Mouse (Mus musculus): ENCODE measurements around the gene Olfr1023. TPM values are rescaled to one million over a fixed set of nuclear protein-coding genes. Genes with fewer than 3 reads are reported as not detected.

Gene Olfr1023
- not detected in 2 replicates for polyA plus RNA-seq (2014; fragmentation: Nextera tagmentation; extraction: Ambion mirVana)

DNA sequence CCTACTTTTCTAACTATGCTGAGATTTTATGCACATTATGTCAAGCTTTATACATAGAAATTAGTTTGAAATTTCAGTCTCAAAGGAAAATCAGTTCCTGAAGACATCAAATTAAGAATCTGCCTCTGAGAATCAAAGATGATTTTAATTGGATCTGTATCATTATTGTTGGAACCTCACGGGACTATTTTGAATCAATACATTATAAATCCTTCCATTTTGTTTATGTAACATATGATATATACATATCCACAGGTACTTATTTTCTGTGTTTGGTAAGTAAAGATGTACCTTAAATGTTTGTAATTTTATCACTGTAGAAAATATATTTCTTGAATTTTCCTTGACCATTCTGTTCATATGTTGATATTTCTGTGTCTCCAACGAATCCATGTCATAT is at the start of gene Olfr1023:
Gene Olfr1023 (plus strand): TSS at position 301 of the 400 bp plus-strand sequence.
- Histone ChIP-seq H3K9me3 (ENCODE audit: control insufficient read depth, low read length) (no peaks in the 10 kb centered on the region), H3K4me1 (replicated peaks; ENCODE audit: control insufficient read depth, insufficient read depth, low read length) (no peaks in the 10 kb centered on the region), H3K27me3 (ENCODE audit: control insufficient read depth, insufficient read depth, low read length) (no peaks in the 10 kb centered on the region), H3K4me2 (replicated peaks) (no peak within 1 kb of the TSS), H3K9ac (no peak within 1 kb of the TSS), H3K4me3 (replicated peaks; ENCODE audit: low read length) (no peak within 1 kb of the TSS), H3K36me3 (replicated peaks; ENCODE audit: control insufficient read depth, insufficient read depth) (no peaks in the 10 kb centered on the region), H3K27ac (no peak within 1 kb of the TSS)
- 74% methylated on average over 2 of the region's 2 CpGs for WGBS
- no peak for DNase-seq (ENCODE audit: low spot score)
- no peak for ATAC-seq (ENCODE audit: low FRiP score)

GRCm38 (mm10) chr2:85845383-85845782 is 40.1 kb upstream of the Olfr1023 start, which contains the start of gene Olfr1019:
Gene Olfr1019, minus strand, starts transcription at chr2:85845483.
- Histone ChIP-seq H3K36me3 (replicated peaks; ENCODE audit: control insufficient read depth, insufficient read depth) (no peaks in the 10 kb centered on the region), H3K4me2 (replicated peaks) (no peak within 1 kb of the TSS), H3K4me1 (replicated peaks; ENCODE audit: control insufficient read depth, insufficient read depth, low read length) (no peaks in the 10 kb centered on the region), H3K9ac (no peak within 1 kb of the TSS), H3K4me3 (replicated peaks; ENCODE audit: low read length) (no peak within 1 kb of the TSS), H3K27me3 (ENCODE audit: control insufficient read depth, insufficient read depth, low read length) (no peaks in the 10 kb centered on the region), H3K9me3 (ENCODE audit: control insufficient read depth, low read length) (no peaks in the 10 kb centered on the region), H3K27ac (no peak within 1 kb of the TSS)
- DNase-seq (ENCODE audit: low spot score): no peak
- ATAC-seq (ENCODE audit: low FRiP score): no peak

DNA sequence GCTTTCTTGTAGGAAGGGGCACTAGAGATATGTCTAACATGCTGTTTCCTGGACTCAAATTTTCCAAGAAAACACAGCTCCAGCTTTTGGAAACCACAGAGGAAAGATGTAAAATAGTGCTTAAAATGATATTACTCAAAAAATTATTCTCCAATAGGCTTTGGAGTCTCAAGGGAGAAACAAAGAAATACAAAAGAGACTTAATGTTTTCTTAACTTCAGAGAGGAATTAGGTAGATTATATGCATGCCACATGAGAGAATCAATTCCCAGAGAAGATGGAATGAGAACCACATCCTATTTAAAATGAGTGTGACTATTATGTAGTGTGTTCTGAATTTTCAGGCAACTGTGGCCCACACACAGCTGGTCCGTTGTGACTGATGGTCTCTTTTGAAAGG is 38.7 kb upstream of the Olfr1023 start, which contains the start of gene Olfr1020:
Gene Olfr1020 (plus strand): TSS at position 301 of the 400 bp plus-strand sequence.
- Histone ChIP-seq H3K27me3 (ENCODE audit: control insufficient read depth, insufficient read depth, low read length) (no peaks in the 10 kb centered on the region), H3K4me1 (replicated peaks; ENCODE audit: control insufficient read depth, insufficient read depth, low read length) (no peaks in the 10 kb centered on the region), H3K4me2 (replicated peaks) (no peak within 1 kb of the TSS), H3K4me3 (replicated peaks; ENCODE audit: low read length) (no peak within 1 kb of the TSS), H3K27ac (no peak within 1 kb of the TSS), H3K9ac (no peak within 1 kb of the TSS), H3K9me3 (ENCODE audit: control insufficient read depth, low read length) (no peaks in the 10 kb centered on the region), H3K36me3 (replicated peaks; ENCODE audit: control insufficient read depth, insufficient read depth) (no peaks in the 10 kb centered on the region)
- DNase-seq (ENCODE audit: low spot score) (no peak), ATAC-seq (ENCODE audit: low FRiP score) (no peak)
- 79% methylated on average over 1 of the region's 1 CpGs for WGBS

DNA sequence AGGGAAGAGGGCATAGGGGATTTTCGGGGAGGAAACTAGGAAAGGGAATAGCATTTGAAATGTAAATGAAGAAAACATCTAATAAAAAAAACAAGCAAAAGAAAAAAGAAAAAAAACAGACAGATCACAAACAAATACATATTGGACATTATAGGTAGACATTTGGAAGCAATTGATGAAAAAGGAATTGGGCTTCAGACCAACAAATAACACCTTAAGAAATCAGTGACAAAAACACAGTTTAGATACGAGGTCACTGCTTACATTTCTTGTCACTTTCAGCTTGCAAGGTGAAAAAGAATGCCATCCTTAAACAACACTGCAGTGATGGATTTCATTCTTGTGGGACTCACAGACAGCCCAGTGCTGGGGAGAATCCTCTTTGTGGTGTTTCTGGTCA is 17.1 kb upstream of the Olfr1023 start, which contains the start of gene Olfr1022:
Gene Olfr1022 (plus strand): TSS at position 301 of the 400 bp plus-strand sequence.
- no peak within 1 kb of the TSS for H3K9ac ChIP-seq
- 53% methylated on average over 2 of the region's 2 CpGs for WGBS
- no peak within 1 kb of the TSS for H3K4me2 ChIP-seq (replicated peaks)
- no peaks in the 10 kb centered on the region for H3K9me3 ChIP-seq (ENCODE audit: control insufficient read depth, low read length)
- no peaks in the 10 kb centered on the region for H3K4me1 ChIP-seq (replicated peaks; ENCODE audit: control insufficient read depth, insufficient read depth, low read length)
- DNase-seq (ENCODE audit: low spot score) (no peak), ATAC-seq (ENCODE audit: low FRiP score) (no peak)
- H3K27ac ChIP-seq: no peak within 1 kb of the TSS
- H3K27me3 ChIP-seq (ENCODE audit: control insufficient read depth, insufficient read depth, low read length): no peaks in the 10 kb centered on the region
- no peak within 1 kb of the TSS for H3K4me3 ChIP-seq (replicated peaks; ENCODE audit: low read length)
- H3K36me3 ChIP-seq (replicated peaks; ENCODE audit: control insufficient read depth, insufficient read depth): no peaks in the 10 kb centered on the region

DNA sequence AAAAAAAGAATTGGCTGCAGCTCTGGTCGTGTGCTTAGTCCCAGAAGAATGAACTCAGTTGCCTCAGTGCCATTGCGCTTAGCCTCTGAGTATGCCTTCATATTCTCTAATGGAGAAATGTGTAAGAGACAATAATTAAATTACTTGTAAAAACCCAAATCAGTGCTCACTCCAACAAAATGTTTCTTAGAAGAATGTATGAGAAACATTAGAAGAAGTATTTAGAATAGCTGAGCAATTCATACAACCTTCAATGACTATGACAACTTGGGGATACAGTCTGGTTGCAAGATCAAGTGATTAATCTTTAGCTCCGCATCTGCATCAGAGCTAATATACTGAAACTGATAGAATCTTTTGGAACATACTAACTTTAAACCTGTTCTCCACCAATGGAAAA is 19.5 kb downstream of the Olfr1023 start, which contains the start of gene Olfr1024:
Gene Olfr1024 (minus strand): TSS at position 101 of the 400 bp plus-strand sequence.
- Histone ChIP-seq H3K4me3 (replicated peaks; ENCODE audit: low read length) (no peak within 1 kb of the TSS), H3K27me3 (ENCODE audit: control insufficient read depth, insufficient read depth, low read length) (no peaks in the 10 kb centered on the region), H3K36me3 (replicated peaks; ENCODE audit: control insufficient read depth, insufficient read depth) (no peaks in the 10 kb centered on the region), H3K9me3 (ENCODE audit: control insufficient read depth, low read length) (peaks cover under 1% of the 10 kb centered on the region; the same call in 1 of the 2 replicates), H3K27ac (no peak within 1 kb of the TSS), H3K9ac (no peak within 1 kb of the TSS), H3K4me2 (replicated peaks) (no peak within 1 kb of the TSS), H3K4me1 (replicated peaks; ENCODE audit: control insufficient read depth, insufficient read depth, low read length) (no peaks in the 10 kb centered on the region)
- 87% methylated on average over 3 of the region's 3 CpGs for WGBS
- ATAC-seq (ENCODE audit: low FRiP score) (no peak), DNase-seq (ENCODE audit: low spot score) (no peak)

- Histone ChIP-seq H3K9ac (no peak overlapping the region), H3K4me3 (replicated peaks; ENCODE audit: low read length) (no peak overlapping the region), H3K27ac (no peak overlapping the region), H3K4me1 (replicated peaks; ENCODE audit: control insufficient read depth, insufficient read depth, low read length) (no peaks in the 10 kb centered on the region), H3K36me3 (replicated peaks; ENCODE audit: control insufficient read depth, insufficient read depth) (no peaks in the 10 kb centered on the region), H3K27me3 (ENCODE audit: control insufficient read depth, insufficient read depth, low read length) (no peaks in the 10 kb centered on the region), H3K4me2 (replicated peaks) (no peak overlapping the region), H3K9me3 (ENCODE audit: control insufficient read depth, low read length) (no peaks in the 10 kb centered on the region)
- DNase-seq (ENCODE audit: low spot score) (no peak), ATAC-seq (ENCODE audit: low FRiP score) (no peak)
Observed at GRCm38 (mm10) chr2:85913197-85913596, 27.8 kb downstream of the Olfr1023 start.

DNA sequence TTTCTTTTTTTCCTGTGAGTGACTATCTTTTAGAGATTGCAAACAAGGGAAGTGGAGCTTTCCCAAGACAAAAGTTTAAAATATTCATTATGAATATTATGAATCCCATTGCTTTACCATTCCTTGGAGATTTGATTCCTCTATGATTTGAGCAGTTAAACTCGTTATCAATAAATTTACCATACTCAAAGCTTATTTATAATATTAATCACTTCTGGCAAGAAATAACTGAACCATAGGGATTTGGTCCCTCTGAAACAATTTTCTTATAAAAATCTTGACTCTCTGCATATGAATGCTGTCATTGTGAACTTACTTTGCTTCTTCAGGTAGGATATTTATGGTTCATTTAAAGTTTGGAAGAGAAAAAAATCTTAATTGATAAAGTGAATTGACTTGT is 29.5 kb downstream of the Olfr1023 start, which contains the start of gene Olfr1025-ps1:
Gene Olfr1025-ps1 (plus strand): TSS at position 301 of the 400 bp plus-strand sequence.
- Histone ChIP-seq H3K36me3 (replicated peaks; ENCODE audit: control insufficient read depth, insufficient read depth) (no peaks in the 10 kb centered on the region), H3K27ac (no peak within 1 kb of the TSS), H3K4me3 (replicated peaks; ENCODE audit: low read length) (no peak within 1 kb of the TSS), H3K9ac (no peak within 1 kb of the TSS), H3K27me3 (ENCODE audit: control insufficient read depth, insufficient read depth, low read length) (no peaks in the 10 kb centered on the region), H3K4me1 (replicated peaks; ENCODE audit: control insufficient read depth, insufficient read depth, low read length) (no peaks in the 10 kb centered on the region), H3K9me3 (ENCODE audit: control insufficient read depth, low read length) (no peaks in the 10 kb centered on the region), H3K4me2 (replicated peaks) (no peak within 1 kb of the TSS)
- 69% methylated on average over 1 of the region's 1 CpGs for WGBS
- DNase-seq (ENCODE audit: low spot score) (no peak), ATAC-seq (ENCODE audit: low FRiP score) (no peak)

GRCm38 (mm10) chr2:85921258-85921657 is 35.8 kb downstream of the Olfr1023 start, which contains the start of gene Olfr1026:
Gene Olfr1026, plus strand, starts transcription at chr2:85921558.
- no peak within 1 kb of the TSS for H3K4me2 ChIP-seq (replicated peaks)
- H3K9ac ChIP-seq: no peak within 1 kb of the TSS
- H3K4me3 ChIP-seq (replicated peaks; ENCODE audit: low read length): no peak within 1 kb of the TSS
- 91% methylated on average over 3 of the region's 3 CpGs for WGBS
- H3K27ac ChIP-seq: no peak within 1 kb of the TSS
- DNase-seq (ENCODE audit: low spot score) (no peak), ATAC-seq (ENCODE audit: low FRiP score) (no peak)
- H3K4me1 ChIP-seq (replicated peaks; ENCODE audit: control insufficient read depth, insufficient read depth, low read length): no peaks in the 10 kb centered on the region
- no peaks in the 10 kb centered on the region for H3K9me3 ChIP-seq (ENCODE audit: control insufficient read depth, low read length)
- H3K36me3 ChIP-seq (replicated peaks; ENCODE audit: control insufficient read depth, insufficient read depth): no peaks in the 10 kb centered on the region
- H3K27me3 ChIP-seq (ENCODE audit: control insufficient read depth, insufficient read depth, low read length): no peaks in the 10 kb centered on the region
